Mouse (Mus musculus) heart, adult 9 months (tissue): ENCODE results near the gene Nfatc3.
A peak's percentile ranks its signal among the peaks of the same experiment; 100 is the strongest.

ENCODE experiments used
- DNase-seq, 2 experiments: peaks; one replicate each; pipeline ENCODE4 v3.0.0; 2022; ENCODE audit warnings: low spot score in 2 of 2

Nfatc3 gene

DNA sequence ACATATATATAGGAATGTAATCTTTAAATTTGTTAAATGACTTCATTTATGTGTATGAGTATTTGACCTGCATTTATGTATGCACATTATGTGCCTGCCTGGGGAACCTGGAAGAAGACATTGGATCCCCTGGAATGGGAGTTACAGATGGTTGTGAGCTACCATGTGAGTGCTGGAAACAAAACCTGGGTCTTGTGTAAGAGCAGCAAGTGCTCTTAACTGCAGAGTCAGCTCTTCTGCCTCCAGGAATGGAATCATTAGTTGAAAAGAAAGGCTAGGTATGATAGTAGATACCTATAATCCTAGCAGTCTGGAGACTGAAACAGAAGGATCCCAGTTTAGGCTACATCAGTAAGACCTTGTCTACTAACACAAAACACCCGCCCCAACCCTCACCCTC, 67.4 kb downstream of the Nfatc3 start:
- no peak for DNase-seq

DNA sequence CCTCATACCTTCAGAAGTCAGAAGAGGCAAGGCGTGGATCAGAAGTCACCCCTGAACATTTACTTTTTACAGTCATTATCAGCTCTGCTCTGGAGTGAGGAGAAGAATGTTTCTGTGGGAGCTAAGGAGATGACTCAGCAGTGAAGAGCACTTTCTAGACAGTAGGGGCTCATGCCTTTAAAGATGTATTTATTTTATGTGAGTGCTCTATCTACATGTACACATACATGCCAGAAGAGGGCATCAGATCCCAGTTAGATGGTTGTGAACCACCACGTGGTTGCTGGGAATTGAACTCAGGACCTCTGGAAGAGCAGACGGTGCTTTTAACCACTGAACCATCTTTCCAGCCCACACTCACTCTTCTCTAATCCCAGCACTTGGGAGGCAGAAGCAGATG, 68.4 kb downstream of the Nfatc3 start:
- no peak for DNase-seq

DNA sequence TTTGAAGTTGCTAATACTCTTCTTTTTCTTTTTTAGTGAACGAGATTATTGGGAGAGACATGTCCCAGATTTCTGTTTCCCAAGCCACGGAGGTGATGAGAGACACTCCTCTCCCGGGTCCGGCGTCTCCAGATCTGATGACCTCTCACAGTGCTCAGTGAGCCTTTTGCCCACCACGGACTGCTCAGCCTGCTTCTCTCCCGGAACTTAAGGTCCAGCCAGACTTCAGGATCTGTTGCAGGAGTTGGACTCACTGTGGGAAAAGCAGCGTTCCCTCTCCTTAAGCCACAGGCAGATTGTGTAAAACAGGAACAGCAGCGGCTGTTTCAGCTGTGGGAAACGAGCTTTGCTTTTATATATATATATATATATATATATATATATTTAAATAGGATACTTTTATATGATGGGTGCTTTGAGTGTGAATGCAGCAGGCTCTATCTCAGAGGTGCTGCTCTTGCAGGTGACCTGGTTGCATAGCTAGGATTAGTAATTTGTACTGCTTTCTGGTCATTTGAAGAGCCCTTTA, 69.3 kb downstream of the Nfatc3 start:
- no peak for DNase-seq

DNA sequence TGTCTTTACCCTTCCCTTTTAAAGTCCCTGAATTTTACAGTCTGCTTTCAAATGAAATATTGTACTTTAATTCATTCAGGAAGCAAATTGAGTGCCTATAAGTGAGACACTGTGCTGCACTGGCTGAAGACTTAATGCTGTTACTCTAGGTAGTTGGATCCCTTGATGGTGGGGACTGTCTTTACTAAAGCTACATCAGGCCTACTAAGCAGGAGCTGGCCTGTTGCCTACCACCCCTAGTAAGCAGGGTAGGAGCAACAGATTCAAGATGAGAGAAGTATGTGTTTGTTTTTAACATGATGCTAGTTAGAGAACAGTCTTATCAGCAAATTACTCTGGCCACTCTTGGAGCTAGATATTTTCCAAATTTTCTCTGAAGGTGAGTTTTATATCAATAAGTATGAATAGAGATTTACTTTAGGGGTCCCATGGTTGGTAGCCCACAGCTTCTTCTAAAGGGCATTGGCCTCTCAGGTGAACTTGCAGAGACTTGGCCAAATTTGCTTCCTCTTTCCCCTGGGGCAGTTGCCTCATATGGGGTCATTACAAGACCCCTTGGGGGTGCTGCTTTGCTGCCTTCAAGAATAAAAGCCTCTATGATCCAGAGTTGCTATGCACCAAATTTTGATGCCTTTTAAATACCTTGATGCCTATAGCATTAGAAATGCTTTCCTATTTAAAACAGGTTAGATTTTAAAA, 70.7 kb downstream of the Nfatc3 start:
- DNase-seq = no peak

DNA sequence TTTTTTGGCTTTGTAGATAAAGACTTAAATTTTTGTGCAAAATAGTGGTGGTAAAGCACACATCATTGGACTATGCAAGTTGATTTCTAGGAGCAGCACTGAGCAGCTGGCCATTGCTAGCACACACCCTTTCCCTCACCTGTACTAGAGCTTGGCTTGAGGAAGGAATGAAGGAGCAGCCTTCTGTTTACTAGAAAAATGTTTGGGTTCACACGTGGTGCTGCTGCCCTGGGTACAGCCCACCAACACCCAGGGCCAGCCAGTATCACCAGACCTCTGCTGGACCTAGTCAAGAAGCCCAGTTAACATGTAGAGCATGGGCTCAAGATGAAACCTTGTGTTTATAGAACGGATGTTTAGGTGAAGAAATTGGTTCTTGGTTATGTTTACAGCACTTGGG, 71.4 kb downstream of the Nfatc3 start:
- DNase-seq = no peak

DNA sequence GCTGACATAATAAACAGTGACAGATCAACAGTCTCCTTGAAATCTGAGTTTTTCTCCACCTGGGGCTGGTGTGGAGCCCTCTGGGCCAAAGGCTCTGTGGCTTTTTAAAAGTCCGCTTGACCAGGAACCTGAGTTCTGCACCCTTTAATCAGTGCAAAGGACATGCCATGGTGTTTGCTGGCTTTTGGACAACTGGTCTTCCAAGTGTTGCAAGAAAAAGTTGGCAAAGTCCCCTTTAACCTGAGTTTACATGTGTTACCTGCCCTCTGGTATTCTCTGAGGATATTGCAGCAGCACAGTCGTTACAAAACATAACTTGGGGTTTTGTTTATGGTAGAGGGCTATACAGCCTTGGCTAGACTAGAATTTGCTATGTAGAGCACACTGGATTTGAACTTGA, 71.9 kb downstream of the Nfatc3 start:
- no peak for DNase-seq

DNA sequence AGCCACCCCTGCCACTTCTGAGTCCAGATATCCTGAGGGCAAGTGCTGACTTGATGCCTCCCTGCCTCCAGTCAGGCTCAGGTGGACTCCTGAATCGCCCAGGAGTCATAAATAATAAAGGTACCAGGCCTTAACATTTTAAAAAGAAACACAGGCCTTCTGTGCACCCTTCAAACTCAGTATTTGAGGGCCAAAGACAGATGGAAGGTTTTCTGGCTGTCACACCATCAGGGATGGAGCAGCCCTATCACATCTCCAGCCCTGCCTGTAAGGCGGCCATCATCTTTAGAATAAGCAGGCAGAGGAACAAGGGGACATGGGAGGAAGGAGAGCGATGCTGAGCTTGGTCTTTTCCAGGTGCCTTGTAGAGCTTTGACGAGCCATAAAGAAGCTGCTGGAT, 72.4 kb downstream of the Nfatc3 start:
- no peak for DNase-seq

DNA sequence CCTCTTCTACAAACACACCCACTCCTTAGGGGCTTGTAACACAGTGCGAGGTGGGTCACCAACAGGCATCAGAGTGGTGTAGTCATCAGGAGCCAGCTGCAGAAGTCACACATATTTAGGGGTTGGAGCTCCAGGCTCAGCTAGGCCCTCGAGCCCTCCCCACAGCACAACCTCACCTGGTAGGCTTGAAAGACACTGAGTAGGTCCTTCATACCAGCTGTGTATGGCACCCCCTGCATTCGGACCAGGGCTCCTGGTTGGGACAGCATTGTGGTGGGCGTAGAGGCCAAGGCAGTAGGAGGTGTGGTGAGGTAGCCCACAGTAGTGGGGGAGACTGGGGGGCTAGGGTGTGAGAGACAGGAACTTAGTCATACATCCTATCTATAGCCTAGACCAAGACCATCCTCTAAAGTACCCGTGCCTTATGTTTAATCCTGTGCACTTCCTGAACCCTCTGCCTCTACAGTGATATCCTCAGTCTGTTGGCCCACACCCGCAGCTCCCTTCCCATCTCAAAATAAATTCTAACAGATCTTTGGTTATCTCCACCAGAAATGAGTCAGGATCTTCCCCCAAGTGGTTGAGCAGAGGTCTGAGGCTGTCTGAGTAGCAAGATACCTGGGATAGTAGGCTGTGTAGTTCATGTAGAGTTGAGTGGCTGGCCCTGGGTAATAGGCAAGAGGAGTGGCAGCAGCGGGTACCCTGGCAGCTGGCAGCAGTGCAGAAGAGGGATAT, 73.0 kb downstream of the Nfatc3 start:
- DNase-seq = no peak

DNA sequence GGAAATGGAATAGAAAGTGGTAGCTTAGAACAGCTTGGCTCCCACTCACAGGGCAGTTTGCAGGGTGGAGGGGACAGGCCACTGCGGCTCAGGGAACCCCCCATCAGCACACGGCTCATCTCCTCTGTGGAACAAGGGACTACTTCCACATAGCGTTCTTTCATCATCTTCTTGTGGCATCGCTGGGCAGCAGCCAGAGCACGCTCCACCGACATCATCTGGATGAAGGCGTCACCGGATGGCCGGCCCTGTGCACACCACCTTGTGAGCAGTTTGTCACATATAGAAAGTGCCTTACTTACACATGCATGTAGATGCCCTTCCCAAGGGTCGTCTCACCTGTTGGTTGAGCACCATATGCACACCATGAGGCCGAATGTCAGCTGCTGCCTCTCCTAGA, 73.7 kb downstream of the Nfatc3 start:
- DNase-seq = no peak

DNA sequence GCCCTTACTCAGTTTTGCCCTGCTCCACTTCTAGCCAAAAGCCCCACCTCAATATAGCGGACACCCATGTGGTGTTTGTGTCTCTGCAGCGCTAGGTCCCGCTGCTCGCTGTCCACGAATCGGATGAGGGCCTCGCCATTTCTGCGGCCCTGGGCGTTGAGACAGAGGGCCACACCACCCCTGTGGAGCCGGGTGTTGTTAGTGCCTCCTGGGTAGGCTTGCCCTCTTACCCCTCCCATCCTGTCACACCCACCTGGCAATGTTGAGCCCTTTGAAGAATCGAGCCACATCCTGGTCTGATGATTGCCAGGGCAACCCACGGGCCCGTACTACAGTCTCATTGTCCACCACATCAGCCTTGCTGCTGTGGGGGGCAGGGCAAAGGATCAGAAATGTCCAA, 74.9 kb downstream of the Nfatc3 start:
- DNase-seq = no peak

DNA sequence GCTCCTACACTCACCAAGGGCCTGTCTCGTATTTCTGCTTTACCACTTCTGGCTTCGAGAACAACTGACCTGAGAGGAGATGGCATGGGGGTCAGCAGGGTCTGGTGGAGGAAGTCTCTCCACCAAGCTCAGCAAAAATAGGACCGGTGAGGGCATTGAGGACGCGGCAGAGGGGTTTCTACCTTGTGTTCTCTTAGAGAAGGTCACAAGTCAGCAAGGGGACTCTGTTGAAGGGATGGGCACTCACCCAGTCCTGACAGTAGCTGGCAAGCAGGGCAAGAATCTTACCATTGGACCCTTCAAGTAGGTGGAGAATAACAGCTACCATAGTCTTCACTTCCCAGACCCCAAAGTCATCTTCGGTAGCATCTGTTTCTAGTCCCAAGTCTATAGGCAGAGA, 75.3 kb downstream of the Nfatc3 start:
- DNase-seq = no peak

DNA sequence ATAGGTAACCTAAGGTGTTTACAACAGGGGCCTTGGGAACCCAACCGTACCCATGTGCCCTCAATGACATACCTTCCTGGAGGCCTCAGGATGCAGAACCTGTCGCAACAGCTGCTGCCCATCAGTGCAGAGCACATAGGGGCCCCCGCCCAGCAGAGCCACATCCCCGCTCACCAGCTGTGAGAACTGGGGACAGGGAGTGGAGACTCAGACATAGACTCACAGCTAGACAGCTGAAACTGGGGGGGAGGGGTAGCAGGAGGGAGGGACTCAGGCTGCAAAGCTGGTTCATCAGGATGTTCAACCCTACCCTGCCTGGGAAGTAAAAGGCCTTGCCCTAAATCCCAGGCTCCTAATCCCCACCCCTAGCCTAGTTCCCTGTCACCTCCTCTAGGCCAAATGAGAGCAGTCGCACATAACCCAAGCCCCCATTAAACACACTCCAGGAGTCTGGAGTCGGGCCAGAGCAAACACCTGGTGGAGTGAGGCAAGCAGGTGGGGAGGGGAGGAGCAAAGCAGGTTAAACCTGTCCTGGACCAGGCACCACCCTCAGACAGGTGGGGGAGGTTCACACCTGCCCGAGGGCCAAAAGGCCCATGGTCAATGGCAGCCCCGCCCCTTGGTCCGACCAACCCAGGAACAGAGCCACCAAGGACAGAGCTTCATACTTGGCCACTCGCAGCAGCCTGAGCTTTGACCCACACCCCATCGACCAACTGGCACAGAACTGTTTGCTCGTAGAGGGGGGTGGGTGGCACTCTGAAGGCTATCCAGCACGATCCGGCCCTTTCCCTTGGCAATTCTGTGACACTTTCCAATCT, 76.3 kb downstream of the Nfatc3 start:
- DNase-seq = no peak

DNA sequence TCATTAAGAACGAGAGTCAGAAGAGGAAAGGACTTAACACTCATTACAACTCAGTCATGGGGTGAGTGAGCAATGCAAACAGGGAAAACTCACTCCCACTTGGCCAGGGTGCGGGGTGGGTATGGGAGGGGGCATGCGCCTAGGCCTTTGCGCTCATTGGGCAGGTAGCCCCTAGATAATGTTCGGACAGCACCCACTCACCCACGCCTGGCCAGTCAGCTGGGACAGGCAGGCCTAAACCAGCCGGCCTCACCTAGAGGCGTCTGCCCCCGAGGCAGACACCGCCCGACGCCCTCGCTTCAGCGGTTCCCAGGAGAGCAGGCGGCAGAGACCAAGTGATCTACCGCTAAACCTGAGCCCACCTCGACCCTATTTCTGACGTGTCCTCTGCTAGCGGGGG, 77.0 kb downstream of the Nfatc3 start:
- no peak for DNase-seq

DNA sequence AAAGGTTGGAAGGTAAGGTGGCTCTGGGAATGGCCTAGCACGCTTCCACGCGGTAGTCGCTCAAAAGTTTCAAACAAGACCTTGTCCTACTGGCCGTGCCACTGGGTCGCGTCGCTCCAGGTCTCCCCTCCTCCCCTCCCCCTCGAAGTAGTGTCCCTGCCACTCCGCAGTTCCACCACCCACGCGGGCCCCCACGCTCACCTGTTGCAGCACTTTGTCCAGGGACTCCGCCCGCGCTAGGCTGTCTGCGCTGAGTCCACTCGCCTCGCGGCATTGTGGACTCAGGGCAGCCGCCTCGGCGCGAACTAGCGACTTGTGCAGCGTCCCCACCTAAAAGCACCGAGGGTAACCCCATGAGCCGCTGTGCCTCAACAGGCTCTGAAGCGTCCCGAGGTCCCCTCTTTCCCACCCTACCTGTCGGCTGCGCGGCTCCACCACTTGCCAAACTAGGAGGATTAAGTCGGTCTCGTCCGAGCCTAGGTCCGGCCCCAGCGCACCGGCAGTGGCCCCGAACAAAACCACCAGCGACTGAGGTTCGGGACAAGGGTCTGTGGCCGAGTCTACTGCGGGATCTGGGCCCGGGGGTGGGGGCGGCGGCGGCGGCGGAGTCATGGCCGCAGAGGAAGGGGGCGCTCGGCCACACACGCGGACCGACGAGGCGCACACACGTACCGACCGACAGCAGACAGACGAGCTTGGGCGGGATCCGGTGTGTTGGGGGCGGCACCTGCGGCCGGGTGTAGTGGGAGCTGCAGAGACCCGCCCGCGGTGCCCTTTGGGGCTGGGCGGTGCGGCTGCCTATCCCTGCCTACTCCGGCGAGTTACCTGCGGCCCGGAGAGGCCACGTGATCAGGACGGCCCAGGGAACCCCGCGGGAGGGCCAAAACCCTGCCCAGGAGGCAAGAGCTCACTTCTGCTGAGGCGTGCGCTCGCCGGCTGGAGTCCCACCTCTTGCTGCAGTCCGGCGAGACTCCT, 77.8 kb downstream of the Nfatc3 start, which contains the start of gene Esrp2:
Esrp2 (minus strand) TSS at position 819 of the 975 bp plus-strand sequence.
- DNase-seq = peak in 1 of 2 experiments; percentile 36

DNA sequence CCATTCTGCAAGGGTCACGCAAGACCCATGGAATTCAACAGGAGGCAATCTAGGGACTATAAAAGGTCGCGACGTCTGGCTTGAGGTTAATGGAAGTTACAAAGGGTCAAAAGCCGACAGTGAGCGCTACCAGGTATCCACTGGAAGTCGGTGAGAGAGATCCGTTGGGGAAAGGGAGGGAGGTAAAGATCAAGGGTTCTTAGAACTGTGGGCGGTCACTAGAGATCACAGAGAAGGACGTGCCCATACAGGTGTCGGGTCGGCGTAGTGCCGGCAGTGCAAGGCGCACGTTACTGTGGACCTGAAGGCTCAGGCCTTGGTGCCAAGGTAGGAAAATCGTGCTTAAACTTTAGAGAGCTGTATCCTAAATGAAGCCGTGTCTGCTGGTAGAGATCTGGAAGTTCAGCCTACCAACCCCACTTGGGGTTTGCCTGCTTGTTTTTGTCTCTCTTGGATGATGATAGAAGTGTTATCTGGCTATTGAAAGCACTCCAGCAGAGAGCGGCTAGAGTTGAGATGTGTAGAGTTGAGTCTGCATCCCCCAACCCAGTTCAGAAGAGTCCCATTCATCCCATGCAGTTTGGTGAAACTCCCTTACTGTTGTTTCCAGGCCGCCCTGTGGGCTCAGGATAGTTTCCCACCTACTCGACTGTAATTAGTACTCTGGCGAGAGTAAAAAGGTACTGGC, 78.7 kb downstream of the Nfatc3 start:
- DNase-seq = no peak

DNA sequence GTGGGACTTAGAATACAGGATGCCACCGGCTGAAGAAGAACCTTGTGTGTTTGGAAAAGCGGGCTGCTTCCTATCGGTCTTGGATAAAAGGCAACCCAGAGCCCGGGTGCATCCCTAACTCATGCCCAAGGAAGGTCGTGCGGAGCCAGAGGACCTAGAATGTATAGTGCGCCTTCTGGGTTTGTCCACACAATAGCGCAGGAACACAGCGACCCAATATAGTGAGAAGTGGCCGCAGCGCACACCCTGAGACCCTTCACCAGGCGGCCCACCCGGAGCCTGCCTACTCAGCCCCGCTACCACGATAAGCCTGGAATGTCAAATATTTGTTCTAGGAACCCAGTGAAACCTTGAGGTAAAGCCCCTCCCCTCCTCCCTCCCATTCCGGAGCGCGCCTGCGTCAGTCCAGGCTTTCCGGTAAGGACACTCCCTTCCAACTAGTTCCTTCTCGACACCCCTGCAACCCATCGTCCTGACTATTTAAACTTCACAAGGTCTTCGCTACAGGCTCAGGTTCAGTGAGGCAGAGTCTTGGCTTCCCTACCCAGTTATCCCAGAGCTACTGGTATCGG, 79.4 kb downstream of the Nfatc3 start:
- peak; percentile 75 to 78 for DNase-seq

DNA sequence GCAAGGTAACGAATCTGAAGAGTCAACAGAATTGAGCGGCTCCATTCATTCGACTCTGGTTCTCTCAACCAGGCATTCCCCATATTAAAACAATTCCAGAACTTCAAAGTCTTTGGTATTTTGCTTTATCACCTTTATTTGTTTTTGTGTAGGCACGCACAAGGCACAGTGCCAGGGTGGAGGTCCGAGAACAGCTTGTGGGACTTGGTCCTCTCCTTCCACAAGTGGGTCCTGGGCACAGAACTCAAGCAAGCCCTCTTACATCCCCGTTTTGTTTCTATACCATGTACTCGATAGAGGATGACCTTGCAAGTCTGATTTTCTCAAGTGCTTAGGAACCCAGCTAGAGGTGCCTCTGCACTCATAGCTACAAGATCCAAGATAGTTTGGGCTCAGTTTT, 80.0 kb downstream of the Nfatc3 start:
- no peak for DNase-seq

DNA sequence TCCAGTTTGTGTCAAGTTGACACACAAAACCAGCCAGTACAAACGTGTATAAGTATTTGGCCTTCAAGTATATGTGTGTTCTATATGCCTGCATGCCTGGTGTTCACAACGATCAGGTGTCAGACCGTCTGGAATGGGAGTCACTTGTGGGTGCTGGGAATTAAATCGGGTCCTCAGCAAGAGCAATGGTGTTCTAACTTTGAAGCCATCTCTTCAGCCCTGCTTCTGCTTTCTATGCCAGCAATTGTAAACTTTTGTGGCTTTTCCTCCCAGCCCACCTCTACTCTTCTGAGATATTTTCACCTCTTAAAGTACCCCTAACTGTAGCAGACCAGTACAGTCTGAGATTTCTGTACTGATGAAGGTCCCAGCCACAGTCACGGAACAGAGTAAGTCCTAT, 81.6 kb downstream of the Nfatc3 start:
- DNase-seq = no peak

DNA sequence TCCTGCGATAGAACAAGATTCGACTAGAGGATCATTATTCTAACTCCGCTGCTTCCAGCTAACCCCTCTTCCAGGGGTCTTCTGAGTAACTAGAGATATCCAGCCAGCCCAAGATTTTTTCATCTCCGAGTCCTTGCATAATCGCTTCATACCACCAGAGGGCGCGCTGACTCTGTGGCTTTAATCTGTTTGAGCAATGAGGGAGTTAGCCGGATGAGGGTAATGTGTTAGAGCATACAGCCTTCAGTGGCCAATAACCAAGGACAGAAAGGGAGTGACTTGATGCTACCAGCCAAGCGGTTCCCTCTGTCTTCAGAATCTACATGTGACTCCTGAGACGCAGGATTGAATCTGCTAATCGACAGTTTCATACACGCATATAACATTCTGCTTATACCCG, 82.1 kb downstream of the Nfatc3 start:
- DNase-seq = peak; percentile 68 to 81

DNA sequence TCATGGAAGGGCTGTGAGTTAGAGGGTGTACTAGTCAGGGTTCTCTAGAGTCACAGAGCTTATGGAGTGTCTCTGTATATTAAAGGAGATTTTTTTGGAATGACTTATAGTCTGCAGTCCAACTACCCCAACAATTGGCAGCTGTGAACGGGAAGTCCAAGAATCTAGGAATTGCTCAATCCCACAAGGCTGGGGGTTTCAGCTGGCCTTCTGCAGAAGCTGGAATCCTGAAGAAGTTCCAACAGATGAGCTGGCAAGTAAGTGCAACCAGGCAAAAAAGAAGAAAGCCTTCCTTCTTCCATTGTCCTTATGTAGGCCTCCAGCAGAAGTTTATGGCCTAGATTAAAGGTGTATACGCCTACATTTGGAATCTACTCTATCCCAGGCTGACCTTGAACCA, 86.7 kb downstream of the Nfatc3 start:
- DNase-seq = peak in 1 of 2 experiments; percentile 55
